Mouse (Mus musculus): ENCODE measurements around the gene Babam2.
A peak's percentile ranks its signal among the peaks of the same experiment; 100 is the strongest.

The Babam2 gene

GRCm38 (mm10) chr5:32037546-32037945 is 340.1 kb downstream of the Babam2 start:
- no peak for DNase-seq (ENCODE audit: low spot score in 2 of 2)

DNA sequence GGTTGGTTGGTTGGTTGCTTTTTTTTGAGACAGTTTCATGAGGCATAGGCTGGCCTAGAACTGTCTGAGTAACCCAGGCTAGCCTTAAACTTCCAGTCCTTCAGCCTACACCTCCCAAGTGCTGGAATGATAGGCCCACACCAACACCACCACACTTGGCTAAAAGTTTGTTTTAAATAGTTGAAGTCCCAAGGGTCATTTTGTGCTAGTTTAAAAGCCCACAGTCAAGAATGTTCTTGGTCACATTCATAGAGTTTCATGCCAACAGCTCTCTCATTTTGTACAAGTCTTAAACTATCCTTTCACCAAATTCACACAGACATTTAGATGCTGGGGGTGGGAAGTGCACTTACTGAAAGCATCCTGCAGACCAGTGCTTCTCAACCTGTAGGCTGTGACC is 341.5 kb downstream of the Babam2 start:
- DNase-seq (ENCODE audit: low spot score in 2 of 2), result no peak

DNA sequence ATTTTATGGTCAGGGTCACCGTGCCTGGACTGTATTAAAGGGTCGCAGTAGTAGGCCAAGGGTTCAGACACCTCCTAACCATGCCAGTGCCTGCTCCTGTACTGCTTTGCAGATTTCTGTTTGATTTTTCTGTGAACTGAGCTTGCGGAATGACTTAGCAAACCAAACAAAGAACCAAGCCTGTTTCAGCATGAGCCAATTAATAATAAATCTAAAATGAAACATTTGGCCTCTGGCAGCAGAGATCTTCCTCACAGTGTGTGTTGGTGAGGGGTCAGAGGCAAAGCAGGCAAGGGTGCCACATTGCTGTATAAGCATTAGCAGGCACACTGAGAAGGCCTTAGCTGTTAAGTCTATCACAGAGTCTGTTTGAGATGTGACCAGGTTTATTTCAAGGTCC is 342.0 kb downstream of the Babam2 start:
- DNase-seq (ENCODE audit: low spot score in 2 of 2), result no peak

DNA sequence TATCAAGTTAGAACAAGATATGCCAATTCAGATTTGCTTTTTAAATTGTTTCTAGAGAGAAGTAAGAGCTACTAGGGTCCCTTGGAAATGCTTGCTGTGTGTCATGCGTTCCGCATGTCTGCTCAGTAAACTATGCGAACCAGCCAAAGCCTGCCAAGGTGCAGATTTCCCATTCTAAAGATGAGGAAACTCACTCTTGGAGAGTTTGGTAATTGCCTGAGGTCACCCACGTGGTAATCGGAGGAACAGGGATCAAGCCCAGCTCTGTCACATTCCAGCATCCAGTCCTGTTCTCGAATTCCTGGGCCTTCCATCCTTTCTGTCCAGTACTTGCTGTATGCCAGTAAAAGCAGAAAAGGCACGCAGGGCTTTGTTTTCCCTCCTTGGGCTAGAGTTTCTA is 345.7 kb downstream of the Babam2 start:
- DNase-seq (ENCODE audit: low spot score in 2 of 2), result no peak

- DNase-seq (ENCODE audit: low spot score in 2 of 2), result no peak
These were observed 346.5 kb downstream of the Babam2 start for GRCm38 (mm10) chr5:32043996-32044395.

GRCm38 (mm10) chr5:32051899-32052298 is 354.4 kb downstream of the Babam2 start:
- no peak for DNase-seq (ENCODE audit: low spot score in 2 of 2)

DNA sequence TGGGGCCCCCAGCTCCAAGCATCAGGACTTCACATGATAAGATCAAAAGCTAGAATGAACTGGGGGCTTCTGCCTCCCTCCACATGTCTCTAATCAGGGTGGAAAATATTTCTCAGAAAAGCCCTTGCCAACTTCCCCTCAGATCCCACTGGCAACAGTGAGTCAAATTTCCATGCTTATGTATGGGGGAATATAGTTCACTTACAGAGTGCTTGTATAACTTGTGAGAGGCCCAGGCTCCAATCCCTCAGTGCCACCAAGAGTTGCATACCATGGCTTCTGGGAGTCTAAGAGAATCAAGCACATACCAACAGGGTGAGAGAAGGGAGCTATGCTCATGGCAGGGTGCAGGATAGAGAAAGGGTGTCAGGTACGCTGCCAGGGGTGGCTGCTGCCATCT is 355.0 kb downstream of the Babam2 start:
- DNase-seq (ENCODE audit: low spot score in 2 of 2), result no peak

DNA sequence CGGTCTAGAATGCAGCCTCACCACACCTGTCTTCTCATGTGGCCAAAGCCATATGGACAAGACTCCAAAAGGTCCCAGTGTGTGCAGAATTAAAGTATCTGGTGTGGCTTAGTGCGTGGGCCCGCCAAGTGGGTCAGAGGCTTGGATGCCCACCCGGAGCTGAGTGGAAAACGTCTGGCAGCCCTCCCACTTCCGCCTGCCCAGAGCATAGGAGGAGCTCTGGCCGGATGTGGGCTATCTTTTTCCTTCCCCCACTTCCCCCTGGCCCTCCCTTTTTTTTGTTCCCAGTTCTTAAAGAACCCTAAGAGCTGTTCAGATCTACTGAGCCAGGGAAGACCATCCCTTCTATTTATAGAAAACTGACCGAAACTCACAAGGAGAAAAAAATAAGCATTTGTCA is 356.0 kb downstream of the Babam2 start:
- DNase-seq (ENCODE audit: low spot score in 2 of 2), result no peak

DNA sequence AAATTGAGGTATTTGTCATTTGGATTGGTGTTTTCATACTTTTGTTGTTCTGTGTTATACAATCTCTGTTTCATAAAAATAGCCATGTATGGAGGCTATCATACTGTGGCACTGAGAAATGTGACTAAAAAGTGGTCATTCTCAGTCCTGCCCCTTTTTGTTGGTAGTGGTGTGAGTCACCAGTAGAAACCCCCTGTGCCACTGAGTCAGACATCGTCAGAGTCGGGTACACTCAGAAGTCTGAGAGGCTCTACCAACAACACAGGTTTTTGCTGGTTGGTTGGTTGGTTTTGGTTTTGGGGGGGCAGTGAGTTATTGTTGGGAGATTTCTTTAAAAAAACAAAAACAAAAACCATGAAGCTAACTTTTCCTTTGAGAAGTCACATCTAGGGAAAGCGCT is 358.2 kb downstream of the Babam2 start:
- DNase-seq (ENCODE audit: low spot score in 2 of 2), result no peak

GRCm38 (mm10) chr5:32056126-32056525 is 358.6 kb downstream of the Babam2 start:
- DNase-seq (ENCODE audit: low spot score in 2 of 2), result no peak

- no peak for DNase-seq (ENCODE audit: low spot score in 2 of 2)
These were observed 361.2 kb downstream of the Babam2 start for GRCm38 (mm10) chr5:32058481-32059253.

DNA sequence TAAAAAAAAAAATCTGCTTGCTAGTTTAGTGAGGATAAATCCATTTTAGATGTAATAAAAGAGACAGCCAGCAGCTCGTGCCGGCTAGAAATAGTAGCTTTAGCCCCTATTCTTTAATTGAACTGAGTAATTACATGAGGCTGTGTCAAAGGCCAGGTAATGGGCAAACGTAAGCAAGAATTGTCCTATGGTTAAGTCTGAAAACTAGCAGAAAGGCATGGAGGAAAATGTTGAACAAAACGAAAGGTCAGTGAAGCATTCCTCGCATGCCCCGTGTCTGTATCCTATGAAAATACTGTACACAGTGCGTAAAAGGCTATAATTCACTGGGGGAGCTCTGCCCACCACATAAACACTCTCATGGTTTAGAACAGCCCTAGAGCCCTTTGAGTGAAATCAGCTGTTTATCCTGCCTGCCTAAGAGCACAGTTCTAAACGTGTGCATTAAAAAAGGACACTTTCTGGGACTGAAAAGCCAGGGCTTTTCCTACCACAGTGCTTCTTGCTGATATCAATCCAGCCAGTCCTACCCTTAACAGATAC is 361.8 kb downstream of the Babam2 start:
- no peak for DNase-seq (ENCODE audit: low spot score in 2 of 2)

DNA sequence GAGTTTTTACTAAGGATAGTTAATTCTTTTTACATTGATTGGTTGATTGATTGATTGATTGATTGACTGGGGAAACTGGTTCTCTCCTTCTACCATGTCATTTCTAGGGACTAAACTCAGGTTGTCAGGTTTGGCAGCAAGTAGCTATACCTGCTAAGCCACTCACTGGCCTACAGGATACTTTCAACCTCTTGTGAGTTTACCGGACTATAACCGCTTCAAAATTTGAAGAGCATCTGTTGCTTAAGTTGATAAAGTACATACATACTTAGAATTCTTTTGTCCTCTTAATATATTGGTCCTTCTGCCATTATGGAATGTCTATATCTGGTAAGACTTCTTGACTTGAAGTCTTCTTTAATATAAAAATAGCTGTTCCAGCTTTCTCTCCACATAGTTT is 363.0 kb downstream of the Babam2 start:
- no peak for DNase-seq (ENCODE audit: low spot score in 2 of 2)

DNA sequence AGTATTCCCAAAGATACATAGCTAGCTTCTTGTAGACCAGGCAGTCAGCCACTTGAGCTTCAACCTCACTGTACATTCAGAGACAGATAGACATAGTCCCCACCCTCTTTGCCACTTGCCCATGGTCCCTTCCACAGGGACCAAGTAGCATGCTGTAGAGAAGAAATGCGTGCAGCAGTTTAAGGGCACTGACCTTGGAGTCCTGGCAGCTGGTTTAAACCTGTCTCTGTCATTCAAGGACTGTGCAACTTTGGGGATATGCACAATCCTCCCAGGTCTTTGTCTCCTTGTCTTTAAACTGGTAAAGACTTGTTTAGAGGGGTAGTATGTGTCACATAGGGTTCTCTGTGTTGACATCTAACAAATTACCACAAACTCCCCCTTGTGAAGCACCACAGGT is 364.4 kb downstream of the Babam2 start:
- DNase-seq (ENCODE audit: low spot score in 2 of 2), result no peak

DNA sequence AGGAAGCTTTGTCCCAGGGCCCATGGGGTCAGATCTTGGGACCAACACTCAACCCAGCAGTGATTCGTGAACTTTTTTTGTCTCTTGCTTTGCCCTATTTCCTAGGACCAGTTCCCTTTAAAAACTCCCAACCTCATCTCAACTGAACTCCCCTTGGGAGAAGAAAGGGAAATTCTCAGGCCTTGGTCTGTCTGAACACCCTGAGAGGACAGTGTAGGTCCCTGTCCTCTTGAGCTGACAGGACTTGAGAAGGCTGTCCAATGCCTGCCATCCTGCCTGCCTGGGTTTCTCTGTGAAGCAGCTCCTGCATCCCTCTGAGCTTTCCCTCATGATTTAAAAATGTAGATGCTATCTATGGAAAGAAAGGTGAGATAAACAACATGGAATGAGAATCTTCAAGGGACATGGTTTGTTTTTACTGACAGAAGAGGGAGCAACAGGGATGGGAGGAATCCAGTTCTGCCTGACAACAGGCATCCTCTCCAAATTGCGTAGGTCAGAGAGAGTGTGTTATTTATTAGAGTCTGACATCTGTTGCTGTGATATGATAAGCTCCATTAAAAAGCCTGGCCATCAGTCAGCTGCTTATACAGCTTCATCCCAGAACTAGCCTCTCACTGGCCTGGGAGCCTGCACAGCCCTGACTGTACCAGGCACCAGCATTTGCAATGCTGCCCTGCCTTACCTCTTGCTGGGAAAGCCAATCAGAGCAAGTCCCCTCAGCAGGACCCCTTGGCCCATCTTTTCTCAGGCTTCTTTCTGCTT is 367.0 kb downstream of the Babam2 start:
- no peak for DNase-seq (ENCODE audit: low spot score in 2 of 2)

DNA sequence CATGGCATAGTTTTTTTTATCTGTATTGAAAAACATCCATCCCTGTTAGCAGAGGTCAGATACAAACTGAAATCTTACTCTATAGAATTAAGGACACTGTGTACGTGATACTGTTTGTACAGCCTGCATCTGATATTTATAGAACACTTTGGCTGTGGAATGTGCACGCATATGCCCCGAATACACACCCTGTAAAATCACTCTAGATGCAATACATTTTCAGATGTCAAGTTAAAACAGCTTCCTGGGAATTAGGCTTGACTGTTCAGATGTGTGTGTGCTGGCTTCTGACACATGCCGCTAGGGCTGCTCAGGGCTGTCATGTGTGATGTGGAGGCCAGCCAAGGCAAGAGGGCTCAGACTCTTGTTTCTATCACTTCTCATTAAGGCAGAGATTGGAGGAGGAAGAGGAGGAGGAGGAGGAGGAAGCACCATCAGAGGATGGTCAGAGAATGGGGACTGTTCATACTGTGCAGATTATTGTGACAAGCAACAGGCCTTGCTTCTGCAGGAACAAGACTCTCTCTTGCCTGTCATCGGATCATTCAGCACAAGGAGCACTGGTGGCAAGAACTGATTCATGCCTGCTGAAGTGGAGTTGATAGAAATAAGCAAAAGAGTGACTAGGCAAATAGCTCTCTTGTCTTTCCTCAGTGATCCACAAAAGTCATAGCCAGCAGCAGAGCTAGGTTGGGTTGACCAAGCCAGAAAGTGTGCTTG is 368.7 kb downstream of the Babam2 start:
- peak in 1 of 2 experiments; percentile 16 for DNase-seq (ENCODE audit: low spot score in 2 of 2)

- no peak for DNase-seq (ENCODE audit: low spot score in 2 of 2)
These were observed 369.4 kb downstream of the Babam2 start for GRCm38 (mm10) chr5:32066839-32067238.

DNA sequence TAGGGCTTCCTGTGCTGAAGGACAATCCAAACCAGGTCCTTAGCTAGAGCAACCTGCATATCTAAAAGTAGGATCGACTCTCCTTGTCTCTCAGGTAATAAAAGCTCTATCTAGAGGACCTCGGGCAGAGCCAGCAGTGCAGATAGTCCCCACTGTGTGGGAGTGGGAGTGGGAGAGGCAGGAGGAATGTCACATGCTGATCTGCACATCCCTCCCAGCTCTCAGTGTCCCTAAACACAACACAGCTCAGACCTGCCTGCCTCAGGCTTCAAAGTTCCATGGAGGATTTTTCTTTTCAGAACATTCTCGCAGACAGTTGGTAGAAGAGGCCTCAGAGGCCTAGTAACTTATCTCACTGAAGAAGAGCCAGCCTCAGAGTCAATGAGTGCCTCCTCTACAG is 371.1 kb downstream of the Babam2 start:
- no peak for DNase-seq (ENCODE audit: low spot score in 2 of 2)

DNA sequence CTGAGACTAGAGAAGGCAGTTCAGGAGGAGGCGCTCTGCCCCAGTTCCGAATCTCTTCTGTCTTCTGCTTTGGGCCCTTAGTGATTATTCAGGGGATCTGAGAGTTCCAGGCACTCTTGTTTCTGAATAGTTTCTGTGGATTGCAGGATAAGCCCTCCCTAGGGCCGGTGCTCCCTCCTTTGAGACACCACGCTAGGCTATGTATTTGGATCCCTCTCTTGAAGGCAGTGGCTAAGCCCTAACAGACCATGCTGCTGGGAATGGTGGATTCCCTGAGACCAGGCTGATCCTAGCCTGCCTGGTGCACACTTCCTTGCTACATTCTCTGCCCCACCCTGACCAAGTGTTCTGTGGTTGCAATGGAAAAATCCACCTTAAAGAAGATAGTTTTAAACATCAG is 371.6 kb downstream of the Babam2 start:
- no peak for DNase-seq (ENCODE audit: low spot score in 2 of 2)

- DNase-seq (ENCODE audit: low spot score in 2 of 2), result no peak
These were observed 372.2 kb downstream of the Babam2 start for GRCm38 (mm10) chr5:32069566-32070169.

DNA sequence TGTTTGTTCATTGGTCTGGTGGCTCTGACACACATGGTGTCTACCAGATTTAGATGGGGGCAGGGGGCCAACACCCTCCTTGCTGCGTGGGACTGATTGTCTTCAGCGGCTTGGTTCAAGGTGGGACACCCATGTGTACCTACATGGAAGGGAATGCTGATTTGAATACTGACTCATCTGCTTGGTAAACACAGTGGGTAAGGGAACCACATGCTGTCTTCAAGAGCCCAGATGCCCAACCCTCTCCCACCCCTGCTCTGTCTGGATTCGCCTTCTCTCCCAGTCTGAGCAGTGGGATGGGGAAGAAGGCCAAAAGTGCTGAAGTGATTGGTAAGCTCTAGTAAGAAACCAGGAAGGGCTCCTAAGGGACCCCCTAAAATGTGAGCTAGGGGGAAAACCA is 373.3 kb downstream of the Babam2 start:
- DNase-seq (ENCODE audit: low spot score in 2 of 2), result peak in 1 of 2 experiments; percentile 16

GRCm38 (mm10) chr5:32071314-32071713 is 373.8 kb downstream of the Babam2 start:
- DNase-seq (ENCODE audit: low spot score in 2 of 2), result no peak
